Mouse (Mus musculus): Measurements from ENCODE around the gene Clic3. TPM values are rescaled to one million over a fixed set of nuclear protein-coding genes. Genes with fewer than 3 reads are reported as not detected.

Clic3 gene
- polyA plus RNA-seq, 1 experiment from 2014 or later, result 3.2 TPM

GRCm38 (mm10) chr2:25493476-25493961, 36.9 kb downstream of the Clic3 start, which contains the start of gene Lcn12:
Lcn12 (minus strand) TSS chr2:25493911.
- Histone ChIP-seq H3K4me2 (no peak within 1 kb of the TSS), H3K27me3 (0 out of 2 replicates have a peak, but pooled peaks cover 3% of the 10 kb centered on the region), H3K4me1 (no peaks in the 10 kb centered on the region), H3K36me3 (ENCODE audit: poor library complexity, severe bottlenecking) (no peaks in the 10 kb centered on the region), H3K4me3 (no peak within 1 kb of the TSS), H3K9ac (no peak within 1 kb of the TSS), H3K27ac (no peak within 1 kb of the TSS), H3K9me3 (replicated peaks) (no peaks in the 10 kb centered on the region)
- 86% methylated on average over 5 of the region's 5 CpGs for WGBS
- no peak for ATAC-seq

- Histone ChIP-seq H3K27me3 (no peaks in the 10 kb centered on the region), H3K4me1 (peaks cover 10% of the 10 kb centered on the region), H3K27ac (no peak overlapping the region), H3K4me3 (no peak overlapping the region), H3K9ac (no peak overlapping the region), H3K36me3 (ENCODE audit: poor library complexity, severe bottlenecking) (no peaks in the 10 kb centered on the region), H3K9me3 (replicated peaks) (no peaks in the 10 kb centered on the region), H3K4me2 (no peak overlapping the region)
- no peak for ATAC-seq
- 42% methylated on average over 4 of the region's 4 CpGs for WGBS
Measured at GRCm38 (mm10) chr2:25496462-25496861, 39.8 kb downstream of the Clic3 start.

DNA sequence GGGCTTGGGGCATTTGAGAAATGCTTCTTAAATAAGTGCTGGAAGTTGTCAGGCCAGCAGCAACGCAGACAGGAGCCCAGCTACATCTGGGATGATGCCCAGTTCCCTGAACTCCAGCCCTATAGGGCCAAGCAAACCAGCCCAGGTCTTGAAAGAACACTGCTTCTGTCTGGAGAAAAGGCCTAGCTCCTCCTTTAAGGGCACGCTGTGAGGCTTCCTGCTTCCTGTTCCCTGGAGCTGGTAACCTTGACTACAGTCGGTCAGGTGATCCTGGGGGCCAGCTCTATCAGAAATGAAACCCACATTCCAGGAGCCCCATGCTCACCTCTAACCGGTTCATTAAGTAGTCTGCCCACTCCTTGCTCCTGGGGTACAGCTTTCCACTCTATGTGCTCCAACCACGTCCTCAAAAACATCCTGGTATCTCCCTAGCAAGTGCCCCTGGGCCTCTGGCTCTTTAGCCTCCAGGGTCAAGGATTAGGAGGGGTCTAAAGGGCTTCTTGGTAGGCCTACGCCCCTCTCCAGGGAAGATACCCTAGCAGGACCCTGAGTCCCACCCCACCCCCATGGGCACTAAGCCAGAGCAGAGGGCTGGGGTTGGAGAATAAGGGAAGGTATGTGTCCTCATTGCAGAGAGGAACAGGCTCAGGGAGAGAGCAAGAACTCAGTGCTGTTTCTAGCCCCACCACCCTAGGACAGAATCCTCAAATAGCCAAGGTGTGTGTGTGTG, 41.4 kb downstream of the Clic3 start:
- H3K27ac ChIP-seq, result no peak overlapping the region
- H3K4me2 ChIP-seq, result no peak overlapping the region
- H3K9me3 ChIP-seq (replicated peaks), result no peaks in the 10 kb centered on the region
- no peaks in the 10 kb centered on the region for H3K27me3 ChIP-seq
- peaks cover 21% of the 10 kb centered on the region for H3K4me1 ChIP-seq
- H3K36me3 ChIP-seq (ENCODE audit: poor library complexity, severe bottlenecking), result peaks cover 8% of the 10 kb centered on the region
- ATAC-seq, result no peak
- WGBS, result 62% methylated on average over 6 of the region's 6 CpGs
- H3K4me3 ChIP-seq, result no peak overlapping the region
- H3K9ac ChIP-seq, result no peak overlapping the region

- H3K4me1 ChIP-seq, result peaks cover 21% of the 10 kb centered on the region
- no peak overlapping the region for H3K4me3 ChIP-seq
- no peaks in the 10 kb centered on the region for H3K27me3 ChIP-seq
- 73% methylated on average over 15 of the region's 15 CpGs for WGBS
- no peak overlapping the region for H3K27ac ChIP-seq
- no peak for ATAC-seq
- peaks cover 16% of the 10 kb centered on the region for H3K36me3 ChIP-seq (ENCODE audit: poor library complexity, severe bottlenecking)
- H3K9ac ChIP-seq, result no peak overlapping the region
- no peak overlapping the region for H3K4me2 ChIP-seq
- no peaks in the 10 kb centered on the region for H3K9me3 ChIP-seq (replicated peaks)
Measured at GRCm38 (mm10) chr2:25498622-25499478, 42.2 kb downstream of the Clic3 start.

GRCm38 (mm10) chr2:25500071-25500575, 43.5 kb downstream of the Clic3 start:
- Histone ChIP-seq H3K27me3 (no peaks in the 10 kb centered on the region), H3K9ac (peak overlapping the region; percentile 63), H3K27ac (peak overlapping the region; percentile 10; the same call in 1 of the 2 replicates), H3K4me2 (peak overlapping the region; percentile 98), H3K4me1 (peaks cover 21% of the 10 kb centered on the region), H3K4me3 (peak overlapping the region; percentile 93), H3K9me3 (replicated peaks) (no peaks in the 10 kb centered on the region), H3K36me3 (ENCODE audit: poor library complexity, severe bottlenecking) (peaks cover 29% of the 10 kb centered on the region)
- peak; percentile 31; the same call in 1 of the 2 replicates for ATAC-seq
- 72% methylated on average over 6 of the region's 6 CpGs for WGBS

- peak within 1 kb of the TSS; percentile 98 for H3K4me2 ChIP-seq
- peak within 1 kb of the TSS; percentile 74 for H3K27ac ChIP-seq
- H3K9me3 ChIP-seq (replicated peaks), result no peaks in the 10 kb centered on the region
- 2% methylated on average over 39 of the region's 44 CpGs for WGBS
- H3K4me1 ChIP-seq, result peaks cover 21% of the 10 kb centered on the region
- H3K27me3 ChIP-seq, result no peaks in the 10 kb centered on the region
- peaks cover 36% of the 10 kb centered on the region for H3K36me3 ChIP-seq (ENCODE audit: poor library complexity, severe bottlenecking)
- H3K9ac ChIP-seq, result peak within 1 kb of the TSS; percentile 97
- peak within 1 kb of the TSS; percentile 93 for H3K4me3 ChIP-seq
- ATAC-seq, result peak; percentile 91
Measured at GRCm38 (mm10) chr2:25500576-25501405, 44.2 kb downstream of the Clic3 start, which contains the start of gene Fbxw5. Fbxw5 (plus strand) TSS chr2:25500750.

GRCm38 (mm10) chr2:25501593-25502486, 45.2 kb downstream of the Clic3 start, which contains the start of gene C8g:
C8g (minus strand) TSS chr2:25501719.
- Histone ChIP-seq H3K4me2 (peak within 1 kb of the TSS; percentile 98), H3K4me3 (peak within 1 kb of the TSS; percentile 93), H3K27me3 (no peaks in the 10 kb centered on the region), H3K4me1 (peaks cover 21% of the 10 kb centered on the region), H3K9me3 (replicated peaks) (no peaks in the 10 kb centered on the region), H3K27ac (peak within 1 kb of the TSS; percentile 74), H3K36me3 (ENCODE audit: poor library complexity, severe bottlenecking) (peaks cover 42% of the 10 kb centered on the region), H3K9ac (peak within 1 kb of the TSS; percentile 97)
- ATAC-seq, result no peak
- WGBS, result 78% methylated on average over 20 of the region's 20 CpGs

- no peaks in the 10 kb centered on the region for H3K27me3 ChIP-seq
- no peak overlapping the region for H3K4me3 ChIP-seq
- no peak overlapping the region for H3K27ac ChIP-seq
- peaks cover 42% of the 10 kb centered on the region for H3K36me3 ChIP-seq (ENCODE audit: poor library complexity, severe bottlenecking)
- no peaks in the 10 kb centered on the region for H3K9me3 ChIP-seq (replicated peaks)
- WGBS, result 81% methylated on average over 3 of the region's 3 CpGs
- no peak for ATAC-seq
- no peak overlapping the region for H3K9ac ChIP-seq
- peaks cover 21% of the 10 kb centered on the region for H3K4me1 ChIP-seq
- H3K4me2 ChIP-seq, result no peak overlapping the region
Measured at GRCm38 (mm10) chr2:25502726-25503125, 46.1 kb downstream of the Clic3 start.

- no peaks in the 10 kb centered on the region for H3K9me3 ChIP-seq (replicated peaks)
- no peak overlapping the region for H3K9ac ChIP-seq
- H3K4me3 ChIP-seq, result no peak overlapping the region
- H3K27me3 ChIP-seq, result no peaks in the 10 kb centered on the region
- no peak for ATAC-seq
- H3K27ac ChIP-seq, result no peak overlapping the region
- H3K36me3 ChIP-seq (ENCODE audit: poor library complexity, severe bottlenecking), result peaks cover 42% of the 10 kb centered on the region
- H3K4me1 ChIP-seq, result peaks cover 21% of the 10 kb centered on the region
- no peak overlapping the region for H3K4me2 ChIP-seq
- 93% methylated on average over 19 of the region's 19 CpGs for WGBS
Measured at GRCm38 (mm10) chr2:25504538-25504937, 47.9 kb downstream of the Clic3 start.

- peaks cover 19% of the 10 kb centered on the region for H3K4me1 ChIP-seq
- H3K36me3 ChIP-seq (ENCODE audit: poor library complexity, severe bottlenecking), result peaks cover 42% of the 10 kb centered on the region
- WGBS, result 83% methylated on average over 1 of the region's 1 CpGs
- H3K9me3 ChIP-seq (replicated peaks), result no peaks in the 10 kb centered on the region
- no peak overlapping the region for H3K27ac ChIP-seq
- no peak for ATAC-seq
- no peak overlapping the region for H3K9ac ChIP-seq
- H3K4me2 ChIP-seq, result no peak overlapping the region
- H3K27me3 ChIP-seq, result no peaks in the 10 kb centered on the region
- no peak overlapping the region for H3K4me3 ChIP-seq
Measured at GRCm38 (mm10) chr2:25505000-25505399, 48.4 kb downstream of the Clic3 start.
